In the genomic region with DNA sequence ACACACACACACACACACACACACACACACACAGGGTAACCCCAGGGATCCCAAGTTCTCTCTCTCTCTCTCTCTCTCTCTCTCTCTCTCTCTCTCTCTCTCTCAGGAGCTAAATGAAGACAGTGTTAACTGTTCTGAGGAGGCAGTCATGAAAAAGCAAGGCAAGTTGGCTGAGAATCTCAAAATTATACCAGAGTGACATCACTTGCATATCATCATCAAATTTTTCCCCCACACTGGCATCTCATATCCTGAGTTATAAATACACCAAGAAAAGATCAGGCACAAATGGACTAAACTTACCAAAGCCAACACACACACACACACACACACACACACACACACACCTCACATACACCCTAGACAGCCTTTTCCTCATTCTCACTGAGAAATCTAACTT, we compare ENCODE assay signal across 18 mouse cellular contexts.
"Had no signal": no experiment of that assay in that cellular context is flagged by ENCODE, and none has a peak within 500 bp of the region (broad histone marks: within the 10 kb centered on the region; RNA-seq: fewer than 3 reads in every experiment).

No protein-coding gene starts in this region.

- H3K9me3 ChIP-seq: liver, embryonic 15.5 days; lung, embryonic 15.5 days; megakaryocyte, embryonic 14.5 days; midbrain, embryonic 13.5 days; midbrain, embryonic 15.5 days; neural tube, embryonic 12.5 days; stomach, embryonic 15.5 days had no signal

- H3K27ac ChIP-seq: liver, embryonic 15.5 days; lung, embryonic 15.5 days; macrophage; midbrain, embryonic 13.5 days; midbrain, embryonic 15.5 days; neural tube, embryonic 12.5 days; stomach, embryonic 15.5 days; stomach, postnatal 0 days had no signal

- H3K9ac ChIP-seq: liver, embryonic 15.5 days; liver, postnatal 0 days; lung, embryonic 15.5 days; midbrain, embryonic 13.5 days; midbrain, embryonic 15.5 days; neural tube, embryonic 12.5 days; stomach, embryonic 15.5 days had no signal

- H3K36me3 ChIP-seq: liver, embryonic 15.5 days; lung, embryonic 15.5 days; midbrain, embryonic 13.5 days; midbrain, embryonic 15.5 days; neural tube, embryonic 12.5 days; stomach, embryonic 15.5 days had no signal

- DNase-seq: liver, postnatal 0 days; lung, adult 2 months; lung, postnatal 14 days; lung, postnatal 36 days; right cerebral cortex, postnatal 14 days; thymus, adult 18-20 months; thymus, postnatal 14 days; thymus, postnatal 36 days had no signal

- ATAC-seq: liver, postnatal 0 days; lung, postnatal 0 days; midbrain, embryonic 13.5 days; midbrain, embryonic 15.5 days had no signal

- H3K4me2 ChIP-seq: liver, embryonic 15.5 days; lung, embryonic 15.5 days; midbrain, embryonic 13.5 days; midbrain, embryonic 15.5 days; neural tube, embryonic 12.5 days; stomach, embryonic 15.5 days had no signal

- H3K27me3 ChIP-seq: midbrain, embryonic 15.5 days; stomach, embryonic 15.5 days had no signal

- H3K4me3 ChIP-seq: liver, embryonic 15.5 days; lung, embryonic 15.5 days; megakaryocyte, embryonic 14.5 days; midbrain, embryonic 13.5 days; midbrain, embryonic 15.5 days; neural tube, embryonic 12.5 days; stomach, embryonic 15.5 days had no signal
